Mouse (Mus musculus) liver, embryonic 12.5 days (tissue): ENCODE results near the gene Bloc1s3. TPM values are rescaled to one million over a fixed set of nuclear protein-coding genes. Genes with fewer than 3 reads are reported as not detected.

Experiments used
- ATAC-seq: fragments of 200-750 bp; cut with Nextera tagmentation; 2 replicates; pipeline ENCODE4 v1.8.0; 2017; ENCODE audit warnings: moderate number of reproducible peaks, mild to moderate bottlenecking, moderate library complexity
- H3K27ac ChIP-seq: fragments of 300-500 bp; sonication (generic); 2 replicates; pipeline ENCODE4 v1.5.1; 2016; ENCODE audit warnings: mild to moderate bottlenecking
- H3K27me3 ChIP-seq: fragments of 300-500 bp; sonication (generic); replicated peaks from 2 replicates; pipeline ENCODE4 v1.6.1; 2016; ENCODE audit warnings: mild to moderate bottlenecking, moderate library complexity
- H3K36me3 ChIP-seq: fragments of 300-500 bp; sonication (generic); 2 replicates; pipeline ENCODE4 v1.6.1; 2016; ENCODE audit warnings: mild to moderate bottlenecking, moderate library complexity
- H3K4me1 ChIP-seq: fragments of 300-500 bp; sonication (generic); 2 replicates; pipeline ENCODE4 v1.6.1; 2016
- H3K4me2 ChIP-seq: fragments of 300-500 bp; sonication (generic); 2 replicates; pipeline ENCODE4 v1.6.1; 2016; ENCODE audit warnings: mild to moderate bottlenecking, moderate library complexity
- H3K4me3 ChIP-seq: fragments of 300-500 bp; sonication (generic); 2 replicates; pipeline ENCODE4 v1.5.1; 2016; ENCODE audit warnings: mild to moderate bottlenecking, moderate library complexity
- H3K9ac ChIP-seq: fragments of 300-500 bp; sonication (generic); 2 replicates; pipeline ENCODE4 v1.6.1; 2016; ENCODE audit warnings: mild to moderate bottlenecking, moderate library complexity
- H3K9me3 ChIP-seq: fragments of 300-500 bp; sonication (generic); replicated peaks from 2 replicates; pipeline ENCODE4 v1.6.1; 2016; ENCODE audit warnings: mild to moderate bottlenecking, moderate library complexity
- WGBS: fragments of 180-500 bp; shearing (Covaris S2); methylation state at CpG from one replicate; pipeline ENCODE4 v1.1.7; 2016; ENCODE audit not compliant: insufficient replicate concordance; 5-methylcytosine and 5-hydroxymethylcytosine counted together
- polyA plus RNA-seq: library from polyadenylated mRNA; unstranded; fragments of >200 nt; fragmentation: Nextera tagmentation; extraction: Ambion mirVana; gene quantifications from 2 replicates; pipeline ENCODE4 v1.2.1, GENCODE M21; 2016

The Bloc1s3 gene
- polyA plus RNA-seq, 1 experiment from 2014 or later, result 2.1 TPM

DNA sequence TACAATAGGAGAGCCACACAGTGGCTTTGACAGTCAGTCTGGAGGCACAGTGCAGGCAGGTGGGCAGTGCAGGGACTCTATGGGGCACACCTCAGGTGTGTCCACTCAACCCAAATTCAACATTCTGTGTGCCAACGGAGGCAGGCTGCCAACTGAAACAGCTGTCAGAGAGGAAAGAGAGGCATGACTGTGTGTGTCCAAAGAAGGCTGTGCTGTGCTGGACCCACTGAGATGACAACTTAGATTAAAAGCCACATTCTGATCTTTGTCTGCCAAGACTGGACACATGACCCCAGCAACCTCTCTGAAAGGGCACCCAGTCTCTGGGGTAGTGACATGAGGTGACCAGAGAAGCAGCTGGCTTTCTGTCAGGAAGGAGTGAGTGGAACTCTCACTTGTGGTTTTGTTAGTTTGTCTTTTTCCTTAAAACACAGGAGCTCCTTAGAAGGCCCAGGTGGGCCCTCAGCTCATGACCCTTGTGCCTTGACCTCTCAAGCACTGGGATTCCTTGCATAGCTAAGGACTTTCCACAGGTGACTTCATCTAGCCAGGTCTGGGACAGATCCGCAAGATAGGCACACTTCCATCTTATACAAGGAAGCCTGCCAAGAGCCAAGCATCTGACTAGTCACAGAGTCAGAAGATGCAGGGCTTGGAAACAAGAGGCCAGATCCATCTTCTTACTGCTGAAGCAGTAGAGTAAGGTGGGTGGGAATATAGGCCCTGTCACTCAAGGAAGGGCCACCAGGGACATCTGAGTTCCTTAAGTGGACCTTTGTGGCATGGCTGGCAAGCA, 32.8 kb upstream of the Bloc1s3 start:
- Histone ChIP-seq H3K9me3 (no peaks in the 10 kb centered on the region), H3K4me2 (no peak overlapping the region), H3K27ac (no peak overlapping the region), H3K4me1 (peaks cover 29% of the 10 kb centered on the region), H3K27me3 (no peaks in the 10 kb centered on the region), H3K36me3 (peaks cover 28% of the 10 kb centered on the region), H3K9ac (no peak overlapping the region), H3K4me3 (no peak overlapping the region)
- ATAC-seq, result no peak
- 88% methylated on average over 2 of the region's 2 CpGs for WGBS

DNA sequence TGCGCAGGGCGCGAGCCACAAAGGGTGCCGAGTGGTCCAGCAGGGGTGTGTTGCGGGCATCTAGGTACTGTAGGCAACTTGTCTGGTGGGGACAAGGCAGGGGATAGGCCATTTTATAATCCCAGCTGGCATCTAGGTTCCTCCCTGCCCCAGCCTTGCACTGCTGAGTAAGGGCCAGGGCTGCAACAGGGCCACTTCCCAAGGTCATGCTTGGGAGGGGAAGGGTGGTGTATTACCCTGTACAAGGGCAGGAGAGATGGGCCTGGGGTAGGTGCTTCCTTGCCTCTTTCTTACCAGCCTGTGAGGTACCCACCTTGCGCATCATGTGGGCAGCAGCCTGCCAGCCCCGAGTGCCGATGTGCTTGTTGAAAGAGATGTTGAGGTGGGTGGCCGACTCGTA, 26.5 kb upstream of the Bloc1s3 start:
- H3K9me3 ChIP-seq, result no peaks in the 10 kb centered on the region
- no peak overlapping the region for H3K9ac ChIP-seq
- no peaks in the 10 kb centered on the region for H3K27me3 ChIP-seq
- no peak overlapping the region for H3K4me2 ChIP-seq
- ATAC-seq, result no peak
- H3K36me3 ChIP-seq, result peaks cover 75% of the 10 kb centered on the region
- no peak overlapping the region for H3K27ac ChIP-seq
- H3K4me3 ChIP-seq, result no peak overlapping the region
- H3K4me1 ChIP-seq, result no peaks in the 10 kb centered on the region
- 97% methylated on average over 10 of the region's 10 CpGs for WGBS

DNA sequence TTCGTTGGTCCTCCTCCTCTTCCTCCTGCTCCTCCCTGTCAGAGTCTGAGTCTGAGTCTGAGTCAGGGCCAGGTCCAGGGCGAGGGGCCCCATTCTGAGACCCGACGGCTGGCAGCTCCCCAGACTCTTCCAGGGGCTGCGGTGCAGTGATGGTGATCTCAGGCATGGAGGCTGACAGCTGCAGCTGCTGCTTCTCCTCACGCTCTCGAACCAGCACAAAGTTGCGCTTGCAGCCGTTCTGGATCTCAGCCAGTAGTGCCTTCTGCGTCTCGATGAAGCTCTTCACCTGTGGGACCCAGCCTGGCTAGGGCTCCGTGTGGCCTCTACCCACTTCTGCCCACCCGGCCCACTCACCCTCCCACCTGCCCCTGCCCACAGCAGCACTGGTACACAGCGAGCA, 24.1 kb upstream of the Bloc1s3 start:
- WGBS, result 90% methylated on average over 14 of the region's 14 CpGs
- Histone ChIP-seq H3K9me3 (no peaks in the 10 kb centered on the region), H3K27me3 (no peaks in the 10 kb centered on the region), H3K4me1 (no peaks in the 10 kb centered on the region), H3K27ac (no peak overlapping the region), H3K9ac (no peak overlapping the region), H3K4me2 (no peak overlapping the region), H3K36me3 (peaks cover 84% of the 10 kb centered on the region), H3K4me3 (no peak overlapping the region)
- ATAC-seq, result no peak

DNA sequence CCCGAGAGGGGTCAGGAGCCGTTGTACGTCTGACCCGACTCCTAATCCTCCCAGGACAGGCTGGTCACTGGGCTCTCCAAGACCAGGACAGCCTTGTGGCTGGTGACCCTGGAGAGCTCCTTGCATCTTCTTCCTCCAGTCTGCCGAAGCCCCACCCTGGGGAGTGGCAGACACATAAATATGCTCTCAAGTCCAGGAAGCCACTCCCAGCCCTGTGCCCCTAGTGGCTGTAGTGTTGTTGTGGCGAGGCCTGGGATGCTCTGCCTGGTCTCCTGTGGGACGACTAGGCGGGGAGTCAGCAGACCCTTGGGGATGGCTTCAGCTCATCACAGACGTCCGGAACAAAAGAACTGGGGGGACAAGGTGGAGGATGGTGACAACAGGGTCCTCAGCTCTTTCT, 22.9 kb upstream of the Bloc1s3 start:
- no peak overlapping the region for H3K27ac ChIP-seq
- no peaks in the 10 kb centered on the region for H3K4me1 ChIP-seq
- H3K9me3 ChIP-seq, result no peaks in the 10 kb centered on the region
- H3K4me3 ChIP-seq, result no peak overlapping the region
- no peak overlapping the region for H3K9ac ChIP-seq
- no peak for ATAC-seq
- H3K36me3 ChIP-seq, result peaks cover 72% of the 10 kb centered on the region
- WGBS, result 82% methylated on average over 10 of the region's 10 CpGs
- H3K27me3 ChIP-seq, result peaks cover 1% of the 10 kb centered on the region
- no peak overlapping the region for H3K4me2 ChIP-seq

- Histone ChIP-seq H3K9ac (no peak overlapping the region), H3K27me3 (peaks cover 61% of the 10 kb centered on the region), H3K27ac (no peak overlapping the region), H3K4me3 (no peak overlapping the region), H3K36me3 (peaks cover 13% of the 10 kb centered on the region), H3K4me1 (peaks cover 24% of the 10 kb centered on the region), H3K4me2 (no peak overlapping the region), H3K9me3 (no peaks in the 10 kb centered on the region)
- WGBS, result 57% methylated on average over 2 of the region's 2 CpGs
- ATAC-seq, result no peak
Observed at GRCm38 (mm10) chr7:19525105-19525481, 16.9 kb upstream of the Bloc1s3 start.

DNA sequence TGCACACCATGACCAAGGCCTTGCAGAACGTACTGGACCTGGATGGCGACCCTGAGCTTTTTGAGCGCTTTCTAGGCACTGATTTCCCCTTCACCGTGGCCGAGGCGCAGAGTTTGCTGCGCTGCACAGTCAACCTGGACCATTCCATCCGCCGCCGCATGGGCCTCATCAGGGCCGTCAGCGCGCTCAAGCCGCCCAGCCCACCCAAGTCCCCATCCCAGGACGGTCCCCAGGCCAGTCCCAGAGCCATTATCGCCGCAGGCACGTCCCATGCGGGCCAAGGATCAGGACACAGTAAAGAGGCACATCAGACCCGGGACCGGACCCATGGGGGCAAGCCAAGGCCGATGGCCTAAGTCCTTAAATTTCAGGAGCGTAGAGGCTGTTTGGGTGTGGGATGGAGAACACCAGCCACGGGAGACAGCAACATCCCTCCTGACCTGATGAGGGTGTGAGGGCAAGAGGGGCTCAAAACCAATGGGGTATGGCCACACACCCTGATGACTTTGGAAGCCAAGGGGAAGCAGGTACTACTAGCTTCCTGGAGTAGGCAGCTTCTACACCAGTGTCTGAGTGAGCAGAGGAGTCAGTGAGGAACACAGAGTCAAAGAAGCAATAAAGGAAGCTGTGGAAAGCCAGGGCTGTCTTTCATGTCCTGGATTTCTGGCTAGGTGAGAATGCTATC, 16.4 kb upstream of the Bloc1s3 start:
- peaks cover 29% of the 10 kb centered on the region for H3K4me1 ChIP-seq
- H3K9ac ChIP-seq, result no peak overlapping the region
- WGBS, result 22% methylated on average over 24 of the region's 24 CpGs
- peak overlapping the region; percentile 67 for H3K4me2 ChIP-seq
- H3K9me3 ChIP-seq, result no peaks in the 10 kb centered on the region
- ATAC-seq, result 0 out of 2 replicates have a peak, but pooled peaks have one; percentile 8
- peaks cover 66% of the 10 kb centered on the region for H3K27me3 ChIP-seq
- peak overlapping the region; percentile 40 for H3K4me3 ChIP-seq
- H3K36me3 ChIP-seq, result peaks cover 7% of the 10 kb centered on the region
- no peak overlapping the region for H3K27ac ChIP-seq

GRCm38 (mm10) chr7:19523757-19524419, 15.7 kb upstream of the Bloc1s3 start:
- WGBS, result 2% methylated on average over 64 of the region's 64 CpGs
- Histone ChIP-seq H3K4me1 (peaks cover 30% of the 10 kb centered on the region), H3K4me3 (peak overlapping the region; percentile 40), H3K27me3 (peaks cover 73% of the 10 kb centered on the region), H3K36me3 (peaks cover under 1% of the 10 kb centered on the region), H3K27ac (no peak overlapping the region), H3K9ac (no peak overlapping the region), H3K4me2 (peak overlapping the region; percentile 67), H3K9me3 (no peaks in the 10 kb centered on the region)
- ATAC-seq, result 0 out of 2 replicates have a peak, but pooled peaks have one; percentile 19

DNA sequence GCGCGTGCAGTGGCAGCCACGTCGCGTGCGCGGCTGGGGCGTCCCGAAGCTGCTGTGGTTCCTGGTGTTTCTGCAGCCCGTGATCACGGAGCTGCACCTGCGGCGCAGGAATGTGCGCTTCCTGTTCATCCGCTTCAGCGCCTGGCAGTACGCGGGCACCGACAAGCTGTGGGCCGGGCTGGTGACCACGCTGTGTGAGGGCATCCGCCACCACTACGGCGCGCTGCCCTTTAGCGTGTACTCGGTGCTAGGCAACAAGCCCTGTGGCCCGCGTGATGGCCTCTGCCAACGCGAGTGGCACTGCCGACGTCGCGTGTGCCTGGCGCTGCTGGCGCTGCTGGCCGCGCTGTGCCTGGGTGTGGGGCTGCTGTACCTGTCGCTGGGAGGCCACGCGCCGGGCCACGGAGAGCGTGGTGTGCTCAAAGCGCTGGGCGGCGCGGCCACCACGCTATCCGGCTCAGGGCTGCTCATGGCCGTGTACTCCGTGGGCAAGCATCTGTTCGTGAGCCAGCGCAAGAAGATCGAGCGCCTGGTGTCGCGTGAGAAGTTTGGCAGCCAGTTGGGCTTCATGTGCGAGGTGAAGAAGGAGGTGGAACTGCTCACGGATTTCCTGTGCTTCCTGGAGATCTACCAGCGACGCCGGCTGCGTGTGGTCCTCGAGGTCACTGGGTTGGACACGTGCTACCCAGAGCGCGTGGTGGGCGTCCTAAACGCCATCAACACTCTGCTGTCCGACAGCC, 15.0 kb upstream of the Bloc1s3 start:
- 15% methylated on average over 72 of the region's 72 CpGs for WGBS
- Histone ChIP-seq H3K4me1 (peaks cover 30% of the 10 kb centered on the region), H3K27ac (no peak overlapping the region), H3K27me3 (peaks cover 80% of the 10 kb centered on the region), H3K4me3 (peak overlapping the region; percentile 40), H3K9ac (no peak overlapping the region), H3K9me3 (no peaks in the 10 kb centered on the region), H3K36me3 (no peaks in the 10 kb centered on the region), H3K4me2 (peak overlapping the region; percentile 67)
- no peak for ATAC-seq

DNA sequence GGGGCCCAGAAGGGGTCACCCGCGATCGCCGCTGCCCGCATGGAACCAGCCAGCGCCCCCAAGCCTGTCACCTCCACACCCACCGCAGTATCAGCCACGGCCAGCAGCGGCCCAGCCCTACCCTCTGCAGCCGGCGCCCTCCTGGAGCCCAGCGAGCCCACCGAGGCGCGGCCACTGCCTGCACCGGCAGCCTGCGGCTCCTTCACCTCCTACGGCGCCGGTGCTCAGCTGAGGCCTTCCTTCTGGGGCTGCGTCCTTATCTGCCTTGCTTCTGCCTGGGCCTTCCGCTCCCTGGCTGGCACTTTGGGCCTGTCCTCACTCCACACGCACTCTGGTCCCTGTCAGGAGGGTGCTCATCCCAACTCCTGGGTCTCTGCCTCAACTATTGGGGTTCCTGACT, 11.9 kb upstream of the Bloc1s3 start:
- H3K4me1 ChIP-seq, result peaks cover 30% of the 10 kb centered on the region
- H3K4me2 ChIP-seq, result peak overlapping the region; percentile 63
- peak overlapping the region; percentile 36; the same call in 1 of the 2 replicates for H3K9ac ChIP-seq
- peaks cover 96% of the 10 kb centered on the region for H3K27me3 ChIP-seq
- no peaks in the 10 kb centered on the region for H3K9me3 ChIP-seq
- no peak for ATAC-seq
- peak overlapping the region; percentile 33 for H3K4me3 ChIP-seq
- no peak overlapping the region for H3K27ac ChIP-seq
- WGBS, result under 1% methylated on average over 23 of the region's 23 CpGs
- H3K36me3 ChIP-seq, result no peaks in the 10 kb centered on the region

GRCm38 (mm10) chr7:19517652-19518365, 9.6 kb upstream of the Bloc1s3 start, which contains the start of gene Nkpd1:
Gene Nkpd1, plus strand, starts transcription at chr7:19517838.
- ATAC-seq, result no peak
- H3K4me3 ChIP-seq, result no peak within 1 kb of the TSS
- 4% methylated on average over 24 of the region's 29 CpGs for WGBS

DNA sequence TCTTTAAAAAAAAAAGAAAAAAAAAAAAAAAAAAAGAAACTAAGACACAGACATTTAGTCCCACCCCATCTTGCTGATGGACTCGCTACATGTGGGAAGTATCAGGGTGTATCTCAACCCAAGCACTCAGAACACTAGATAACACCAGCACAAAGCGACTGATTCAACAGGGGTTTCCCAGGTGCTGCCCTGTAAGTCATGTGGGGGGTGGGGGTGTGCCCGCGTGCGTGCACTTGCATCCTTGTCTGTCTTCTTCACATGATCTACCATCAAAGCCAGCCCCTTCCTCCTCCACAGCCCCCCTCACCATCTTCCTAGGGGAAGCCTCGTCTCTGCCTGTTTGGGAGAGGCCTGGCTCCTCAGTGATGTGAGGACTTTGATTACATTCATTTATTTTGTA, 4.2 kb upstream of the Bloc1s3 start:
- Histone ChIP-seq H3K36me3 (peaks cover 6% of the 10 kb centered on the region), H3K4me3 (no peak overlapping the region), H3K9me3 (no peaks in the 10 kb centered on the region), H3K4me1 (peaks cover 21% of the 10 kb centered on the region), H3K9ac (no peak overlapping the region), H3K27me3 (peaks cover 19% of the 10 kb centered on the region), H3K27ac (no peak overlapping the region), H3K4me2 (no peak overlapping the region)
- 64% methylated on average over 6 of the region's 6 CpGs for WGBS
- ATAC-seq, result no peak

More at GRCm38 (mm10) chr7:19517652-19518365, 9.6 kb upstream of the Bloc1s3 start, which contains the start of gene Nkpd1:
- Histone ChIP-seq H3K9me3 (no peaks in the 10 kb centered on the region), H3K36me3 (no peaks in the 10 kb centered on the region), H3K4me2 (peak within 1 kb of the TSS; percentile 39), H3K9ac (no peak within 1 kb of the TSS), H3K27ac (no peak within 1 kb of the TSS), H3K27me3 (peaks cover 74% of the 10 kb centered on the region), H3K4me1 (peaks cover 12% of the 10 kb centered on the region)
